In the genomic region with DNA sequence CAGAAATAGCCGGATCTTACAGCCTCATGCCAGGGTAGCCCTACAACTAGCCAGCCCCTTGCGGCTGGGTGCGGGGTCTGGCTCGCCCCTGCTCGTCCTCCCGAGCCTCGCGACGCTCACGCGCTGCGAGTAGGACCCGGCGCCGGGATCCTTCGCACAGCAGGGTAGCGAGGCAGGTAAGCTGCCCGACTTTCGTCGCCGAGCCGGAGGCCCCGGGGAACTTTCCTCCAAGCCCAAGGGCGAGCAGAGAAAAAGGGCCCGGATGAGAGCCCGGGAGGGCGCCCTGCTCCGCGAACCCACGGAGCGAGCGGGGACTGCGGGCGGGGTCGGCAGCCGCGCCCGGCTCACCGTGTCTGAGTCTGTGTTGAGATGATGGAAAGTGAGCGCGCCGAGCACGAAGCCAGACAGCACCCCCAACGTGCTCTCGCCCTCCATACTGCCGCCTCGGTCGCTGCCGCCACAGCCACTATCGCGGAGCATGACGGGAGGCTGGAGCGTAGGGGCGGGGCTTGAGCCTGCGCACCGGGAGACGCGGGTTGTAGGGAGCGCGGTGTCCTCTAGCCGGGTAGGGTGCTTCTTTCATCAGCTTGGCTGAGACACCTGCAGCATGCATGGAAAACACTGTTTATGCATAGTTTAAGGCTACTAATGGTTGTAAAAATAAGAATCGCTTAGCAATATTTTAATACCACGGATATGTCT, we compare ENCODE assay signal across 8 mouse cellular contexts. TPM values are rescaled to one million over a fixed set of nuclear protein-coding genes. Genes with fewer than 3 reads are reported as not detected.
DNase-seq lines count a peak whose midpoint lies in the region; ATAC-seq lines count a peak whose summit lies in the region.

Abraxas1 (minus strand) TSS at position 483 of the 702 bp plus-strand sequence.

- WGBS in intestine, embryonic 16.5 days = under 1% methylated on average over 63 of the region's 63 CpGs
- under 1% methylated on average over 63 of the region's 63 CpGs for WGBS in midbrain, embryonic 10.5 days

- H3K27me3 ChIP-seq in intestine, embryonic 16.5 days (replicated peaks; ENCODE audit: control insufficient read depth, insufficient read depth, low read length) = no peaks in the 10 kb centered on the region
- no peaks in the 10 kb centered on the region for H3K27me3 ChIP-seq in midbrain, embryonic 10.5 days (ENCODE audit: low read depth, poor library complexity, severe bottlenecking)

- H3K27ac ChIP-seq in intestine, embryonic 16.5 days (ENCODE audit: low read length) = peak within 1 kb of the TSS; percentile 74
- H3K27ac ChIP-seq in midbrain, embryonic 10.5 days (replicated peaks) = peak within 1 kb of the TSS; percentile 98

- peak within 1 kb of the TSS; percentile 83 for H3K4me3 ChIP-seq in intestine, embryonic 16.5 days (ENCODE audit: low read length)
- H3K4me3 ChIP-seq in midbrain, embryonic 10.5 days = peak within 1 kb of the TSS; percentile 92

- no peaks in the 10 kb centered on the region for H3K9me3 ChIP-seq in intestine, embryonic 16.5 days (ENCODE audit: control insufficient read depth, low read length)
- no peaks in the 10 kb centered on the region for H3K9me3 ChIP-seq in midbrain, embryonic 10.5 days (replicated peaks)

- intact Hi-C loops in gastrocnemius, postnatal 36 days (cut with DNase I) = no loop called here
- intact Hi-C loops in left cerebral cortex, postnatal 36 days (cut with DNase I) = no loop called here

- H3K36me3 ChIP-seq in intestine, embryonic 16.5 days (ENCODE audit: control insufficient read depth, insufficient read depth, low read length) = no peaks in the 10 kb centered on the region
- H3K36me3 ChIP-seq in midbrain, embryonic 10.5 days = peaks cover 24% of the 10 kb centered on the region

- ATAC-seq in intestine, embryonic 16.5 days = peak; percentile 97

- peak; percentile 81 for DNase-seq in adrenal gland, adult 8-10 months
- DNase-seq in embryo, embryonic 11.5 days (ENCODE audit: low read depth, low spot score) = peak; percentile 65
- peak; percentile 74 to 78 for DNase-seq in gastrocnemius, postnatal 36 days
- DNase-seq in left cerebral cortex, postnatal 36 days (ENCODE audit: low spot score in 2 of 2) = peak; percentile 85 to 90
- DNase-seq in midbrain, embryonic 10.5 days (ENCODE audit: low spot score) = peak; percentile 86
- peak; percentile 79 to 81 for DNase-seq in right cerebral cortex, postnatal 36 days (ENCODE audit: low spot score in 2 of 2)
- DNase-seq in urinary bladder, postnatal 4 days (ENCODE audit: low spot score in 2 of 2) = peak; percentile 72 to 82

- H3K9ac ChIP-seq in intestine, embryonic 16.5 days (ENCODE audit: low read depth, low read length) = peak within 1 kb of the TSS; percentile 98

- H3K4me2 ChIP-seq in intestine, embryonic 16.5 days (ENCODE audit: low read depth, low read length) = peak within 1 kb of the TSS; percentile 78

- peaks cover 3% of the 10 kb centered on the region; the same call in 1 of the 2 replicates for H3K4me1 ChIP-seq in intestine, embryonic 16.5 days (ENCODE audit: control insufficient read depth, insufficient read depth, low read length)
- peaks cover 15% of the 10 kb centered on the region for H3K4me1 ChIP-seq in midbrain, embryonic 10.5 days

RNA-seq across cellular contexts. Expression of gene Abraxas1, which starts in this region (rescaled TPM):
- 10 to 100 TPM; 11.4 to 19.3 (median 15.4) TPM for total RNA-seq in adrenal gland, adult 8-10 months (2022)
- 1 to 10 TPM; 3.0 to 4.3 TPM for total RNA-seq in gastrocnemius, postnatal 36 days (2021)
- 24.1 and 27.5 TPM in 2 replicates for polyA plus RNA-seq in intestine, embryonic 16.5 days (2015; fragmentation: Nextera tagmentation; extraction: Ambion mirVana)
- total RNA-seq in left cerebral cortex, postnatal 36 days (2021) = 1 to 10 TPM; 7.1 to 7.3 TPM
- polyA plus RNA-seq in midbrain, embryonic 10.5 days (2016; fragmentation: Nextera tagmentation; extraction: Ambion mirVana) = 30.5 and 32.3 TPM in 2 replicates

Comparison
In these comparisons a context has a peak if more than half of its experiments do, and no peak if none do; other contexts are left out.
1. Peak in every context shown above with its lines: DNase-seq, ATAC-seq, H3K4me3 ChIP-seq and H3K27ac ChIP-seq.